Mouse (Mus musculus): Measurements from ENCODE around the gene Fkbp4. TPM values are rescaled to one million over a fixed set of nuclear protein-coding genes. Genes with fewer than 3 reads are reported as not detected.
"Not testable (repeated sequence)": the region's sequence is repeated elsewhere in the genome, so short reads cannot be mapped to it uniquely, and the experiment has no call there.

Fkbp4 gene
- polyA plus RNA-seq, 1 experiment from 2014 or later: 357 TPM

- WGBS: 86% methylated on average over 7 of the region's 7 CpGs
- no peaks in the 10 kb centered on the region for H3K27me3 ChIP-seq (ENCODE audit: control insufficient read depth, insufficient read depth, low read depth, low read length)
- no peak for ATAC-seq
Observed at GRCm38 (mm10) chr6:128397574-128398261, 40.8 kb downstream of the Fkbp4 start.

GRCm38 (mm10) chr6:128390683-128391082, 47.8 kb downstream of the Fkbp4 start:
- Histone ChIP-seq H3K27me3 (ENCODE audit: control insufficient read depth, insufficient read depth, low read depth, low read length) (no peaks in the 10 kb centered on the region), H3K4me3 (ENCODE audit: low read depth, low read length) (no peak overlapping the region), H3K9me3 (replicated peaks; ENCODE audit: control insufficient read depth, low read length, poor library complexity, severe bottlenecking) (no peaks in the 10 kb centered on the region), H3K36me3 (ENCODE audit: control insufficient read depth, insufficient read depth, low read length) (no peaks in the 10 kb centered on the region), H3K4me2 (ENCODE audit: low read length) (no peak overlapping the region), H3K27ac (ENCODE audit: low read length) (no peak overlapping the region), H3K9ac (ENCODE audit: low read depth, low read length) (no peak overlapping the region), H3K4me1 (ENCODE audit: control insufficient read depth, insufficient read depth, low read length) (no peaks in the 10 kb centered on the region)
- WGBS: 37% methylated on average over 1 of the region's 1 CpGs
- no peak for ATAC-seq

More at GRCm38 (mm10) chr6:128397574-128398261, 40.8 kb downstream of the Fkbp4 start:
- Histone ChIP-seq H3K9me3 (replicated peaks; ENCODE audit: control insufficient read depth, low read length, poor library complexity, severe bottlenecking) (no peaks in the 10 kb centered on the region), H3K36me3 (ENCODE audit: control insufficient read depth, insufficient read depth, low read length) (no peaks in the 10 kb centered on the region), H3K4me3 (ENCODE audit: low read depth, low read length) (no peak overlapping the region), H3K4me1 (ENCODE audit: control insufficient read depth, insufficient read depth, low read length) (peaks cover 17% of the 10 kb centered on the region), H3K27ac (ENCODE audit: low read length) (no peak overlapping the region), H3K4me2 (ENCODE audit: low read length) (no peak overlapping the region), H3K9ac (ENCODE audit: low read depth, low read length) (no peak overlapping the region)

GRCm38 (mm10) chr6:128389185-128389584, 49.3 kb downstream of the Fkbp4 start:
- 94% methylated on average over 1 of the region's 1 CpGs for WGBS
- no peaks in the 10 kb centered on the region for H3K9me3 ChIP-seq (replicated peaks; ENCODE audit: control insufficient read depth, low read length, poor library complexity, severe bottlenecking)
- no peak overlapping the region for H3K4me2 ChIP-seq (ENCODE audit: low read length)
- H3K9ac ChIP-seq (ENCODE audit: low read depth, low read length): no peak overlapping the region
- no peak for ATAC-seq
- H3K27me3 ChIP-seq (ENCODE audit: control insufficient read depth, insufficient read depth, low read depth, low read length): no peaks in the 10 kb centered on the region
- no peaks in the 10 kb centered on the region for H3K36me3 ChIP-seq (ENCODE audit: control insufficient read depth, insufficient read depth, low read length)
- no peaks in the 10 kb centered on the region for H3K4me1 ChIP-seq (ENCODE audit: control insufficient read depth, insufficient read depth, low read length)
- H3K4me3 ChIP-seq (ENCODE audit: low read depth, low read length): no peak overlapping the region
- H3K27ac ChIP-seq (ENCODE audit: low read length): no peak overlapping the region

- H3K27me3 ChIP-seq (ENCODE audit: control insufficient read depth, insufficient read depth, low read depth, low read length): no peaks in the 10 kb centered on the region
- H3K4me3 ChIP-seq (ENCODE audit: low read depth, low read length): no peak overlapping the region
- no peaks in the 10 kb centered on the region for H3K4me1 ChIP-seq (ENCODE audit: control insufficient read depth, insufficient read depth, low read length)
- no peak overlapping the region for H3K4me2 ChIP-seq (ENCODE audit: low read length)
- H3K27ac ChIP-seq (ENCODE audit: low read length): no peak overlapping the region
- no peaks in the 10 kb centered on the region for H3K9me3 ChIP-seq (replicated peaks; ENCODE audit: control insufficient read depth, low read length, poor library complexity, severe bottlenecking)
- WGBS: 73% methylated on average over 1 of the region's 1 CpGs
- ATAC-seq: no peak
- H3K36me3 ChIP-seq (ENCODE audit: control insufficient read depth, insufficient read depth, low read length): no peaks in the 10 kb centered on the region
- H3K9ac ChIP-seq (ENCODE audit: low read depth, low read length): no peak overlapping the region
Observed at GRCm38 (mm10) chr6:128385026-128385425, 53.5 kb downstream of the Fkbp4 start.

- Histone ChIP-seq H3K4me1 (ENCODE audit: control insufficient read depth, insufficient read depth, low read length) (no peaks in the 10 kb centered on the region), H3K9ac (ENCODE audit: low read depth, low read length) (no peak overlapping the region), H3K36me3 (ENCODE audit: control insufficient read depth, insufficient read depth, low read length) (no peaks in the 10 kb centered on the region), H3K9me3 (replicated peaks; ENCODE audit: control insufficient read depth, low read length, poor library complexity, severe bottlenecking) (no peaks in the 10 kb centered on the region), H3K4me3 (ENCODE audit: low read depth, low read length) (no peak overlapping the region), H3K27me3 (ENCODE audit: control insufficient read depth, insufficient read depth, low read depth, low read length) (no peaks in the 10 kb centered on the region), H3K27ac (ENCODE audit: low read length) (no peak overlapping the region), H3K4me2 (ENCODE audit: low read length) (no peak overlapping the region)
- ATAC-seq: no peak
- WGBS: 82% methylated on average over 7 of the region's 7 CpGs
Observed at GRCm38 (mm10) chr6:128383752-128384151, 54.7 kb downstream of the Fkbp4 start.

GRCm38 (mm10) chr6:128381254-128381653, 57.2 kb downstream of the Fkbp4 start:
- 81% methylated on average over 3 of the region's 3 CpGs for WGBS
- H3K9me3 ChIP-seq (replicated peaks; ENCODE audit: control insufficient read depth, low read length, poor library complexity, severe bottlenecking): no peaks in the 10 kb centered on the region
- H3K4me1 ChIP-seq (ENCODE audit: control insufficient read depth, insufficient read depth, low read length): no peaks in the 10 kb centered on the region
- H3K27ac ChIP-seq (ENCODE audit: low read length): no peak overlapping the region
- H3K4me3 ChIP-seq (ENCODE audit: low read depth, low read length): no peak overlapping the region
- H3K27me3 ChIP-seq (ENCODE audit: control insufficient read depth, insufficient read depth, low read depth, low read length): no peaks in the 10 kb centered on the region
- no peak overlapping the region for H3K4me2 ChIP-seq (ENCODE audit: low read length)
- H3K36me3 ChIP-seq (ENCODE audit: control insufficient read depth, insufficient read depth, low read length): no peaks in the 10 kb centered on the region
- no peak for ATAC-seq
- no peak overlapping the region for H3K9ac ChIP-seq (ENCODE audit: low read depth, low read length)

GRCm38 (mm10) chr6:128380594-128381167, 57.8 kb downstream of the Fkbp4 start:
- H3K4me1 ChIP-seq (ENCODE audit: control insufficient read depth, insufficient read depth, low read length); H3K4me3 ChIP-seq (ENCODE audit: low read depth, low read length); H3K27me3 ChIP-seq (ENCODE audit: control insufficient read depth, insufficient read depth, low read depth, low read length); H3K27ac ChIP-seq (ENCODE audit: low read length); ATAC-seq; H3K9me3 ChIP-seq (replicated peaks; ENCODE audit: control insufficient read depth, low read length, poor library complexity, severe bottlenecking); H3K4me2 ChIP-seq (ENCODE audit: low read length); H3K36me3 ChIP-seq (ENCODE audit: control insufficient read depth, insufficient read depth, low read length); H3K9ac ChIP-seq (ENCODE audit: low read depth, low read length): not testable (repeated sequence)
- 56% methylated on average over 1 of the region's 1 CpGs for WGBS

Other genes starting within 250 kb of the Fkbp4 start
- gene Tead4, start 137.9 kb downstream of the Fkbp4 start, polyA plus RNA-seq (2015; fragmentation: Nextera tagmentation; extraction: Ambion mirVana): 0.58 and 0.65 TPM in 2 replicates
- 16.1 and 16.6 TPM in 2 replicates for gene Tulp3, start 82.8 kb downstream of the Fkbp4 start, polyA plus RNA-seq (2015; fragmentation: Nextera tagmentation; extraction: Ambion mirVana)
- gene Rhno1, start 75.8 kb downstream of the Fkbp4 start, polyA plus RNA-seq (2015; fragmentation: Nextera tagmentation; extraction: Ambion mirVana): 77.0 and 84.1 TPM in 2 replicates
- 4.8 and 5.4 TPM in 2 replicates for gene Foxm1, start 75.7 kb downstream of the Fkbp4 start, polyA plus RNA-seq (2015; fragmentation: Nextera tagmentation; extraction: Ambion mirVana)
- gene Tex52, start 63.2 kb downstream of the Fkbp4 start, polyA plus RNA-seq (2015; fragmentation: Nextera tagmentation; extraction: Ambion mirVana): 0.70 and 0.83 TPM in 2 replicates
- gene Gm44596, start 63.2 kb downstream of the Fkbp4 start, polyA plus RNA-seq (2015; fragmentation: Nextera tagmentation; extraction: Ambion mirVana): not detected in 2 replicates
- 10.7 and 13.6 TPM in 2 replicates for gene Nrip2, start 39.4 kb downstream of the Fkbp4 start, polyA plus RNA-seq (2015; fragmentation: Nextera tagmentation; extraction: Ambion mirVana)
- 46.4 and 48.8 TPM in 2 replicates for gene Itfg2, start 13.7 kb downstream of the Fkbp4 start, polyA plus RNA-seq (2015; fragmentation: Nextera tagmentation; extraction: Ambion mirVana)
- not detected in 2 replicates for gene Pzp, start 88.0 kb upstream of the Fkbp4 start, polyA plus RNA-seq (2015; fragmentation: Nextera tagmentation; extraction: Ambion mirVana)
- 1.4 and 3.5 TPM in 2 replicates for gene A2ml1, start 142.9 kb upstream of the Fkbp4 start, polyA plus RNA-seq (2015; fragmentation: Nextera tagmentation; extraction: Ambion mirVana)
- gene Klrb1a, start 184.9 kb upstream of the Fkbp4 start, polyA plus RNA-seq (2015; fragmentation: Nextera tagmentation; extraction: Ambion mirVana): not detected in 2 replicates
- not detected in 2 replicates for gene Clec2h, start 223.7 kb upstream of the Fkbp4 start, polyA plus RNA-seq (2015; fragmentation: Nextera tagmentation; extraction: Ambion mirVana)

Measured in midbrain, embryonic 16.5 days (tissue).